Comparison of ENCODE assay signal across 19 mouse cellular contexts in genomic region chr7:65381896-65382295, GRCm38 (mm10).
A peak's percentile ranks its signal among the peaks of the same experiment; 100 is the strongest.
DNase-seq lines count a peak whose midpoint lies in the region; ATAC-seq and TF ChIP-seq lines count a peak whose summit lies in the region.
"Had no signal": no experiment of that assay in that cellular context is flagged by ENCODE, and none has a peak within 500 bp of the region (broad histone marks: within the 10 kb centered on the region; RNA-seq: fewer than 3 reads in every experiment).

No protein-coding gene starts in this region.

- WGBS in heart, adult 2 months, result 39% methylated on average over 6 of the region's 6 CpGs
- 45% methylated on average over 6 of the region's 6 CpGs for WGBS in heart, embryonic 12.5 days
- WGBS in lung, embryonic 14.5 days, result 35% methylated on average over 6 of the region's 6 CpGs
- WGBS in heart, embryonic 16.5 days, result 42% methylated on average over 6 of the region's 6 CpGs

- ATAC-seq in heart, embryonic 12.5 days (ENCODE audit: insufficient number of reproducible peaks, low FRiP score), result no peak
- no peak for ATAC-seq in lung, embryonic 14.5 days (ENCODE audit: insufficient read depth)
- no peak; the same call in 1 of the 2 replicates for ATAC-seq in heart, embryonic 16.5 days (replicated peaks; ENCODE audit: extremely low read depth, insufficient read depth, low FRiP score)
- ATAC-seq: forebrain, postnatal 0 days; intestine, embryonic 15.5 days had no signal

- intact Hi-C loops in heart, adult 2 months (cut with DNase I), result loop anchor here (1.0 to 5.0 kb wide), 2 partner anchors 9 to 35 kb away; no protein-coding TSS in a partner anchor

- 0 out of 2 replicates have a peak overlapping the region, but pooled peaks have one; percentile 31 for H3K9ac ChIP-seq in heart, adult 2 months (ENCODE audit: low read depth, low read length)
- no peak overlapping the region for H3K9ac ChIP-seq in heart, embryonic 12.5 days
- no peak overlapping the region for H3K9ac ChIP-seq in lung, embryonic 14.5 days
- no peak overlapping the region for H3K9ac ChIP-seq in heart, embryonic 16.5 days (ENCODE audit: low read length)
- H3K9ac ChIP-seq: forebrain, postnatal 0 days; hindbrain, embryonic 12.5 days; intestine, embryonic 15.5 days; liver, embryonic 15.5 days; midbrain, embryonic 12.5 days; neural tube, embryonic 13.5 days had no signal

- peak; percentile 69; the same call in 1 of the 2 replicates for TF ChIP-seq EP300 in heart, adult 2 months (IDR thresholded peaks at IDR 0.05; ENCODE audit: insufficient read depth, low read depth, low read length)

- no peaks in the 10 kb centered on the region for H3K27me3 ChIP-seq in heart, adult 2 months (ENCODE audit: control insufficient read depth, insufficient read depth, low read length)
- H3K27me3 ChIP-seq in heart, embryonic 12.5 days (replicated peaks), result no peaks in the 10 kb centered on the region
- H3K27me3 ChIP-seq in lung, embryonic 14.5 days (ENCODE audit: insufficient read depth, low read length), result no peaks in the 10 kb centered on the region
- H3K27me3 ChIP-seq in heart, embryonic 16.5 days (ENCODE audit: control insufficient read depth, insufficient read depth, low read length), result no peaks in the 10 kb centered on the region
- H3K27me3 ChIP-seq: hindbrain, embryonic 12.5 days; intestine, embryonic 15.5 days; midbrain, embryonic 12.5 days; neural tube, embryonic 13.5 days had no signal

- H3K4me2 ChIP-seq in heart, embryonic 12.5 days, result no peak overlapping the region
- H3K4me2 ChIP-seq in lung, embryonic 14.5 days, result peak overlapping the region; percentile 4; the same call in 1 of the 2 replicates
- H3K4me2 ChIP-seq in heart, embryonic 16.5 days (ENCODE audit: low read depth, low read length), result no peak overlapping the region
- H3K4me2 ChIP-seq: hindbrain, embryonic 12.5 days; intestine, embryonic 15.5 days; liver, embryonic 15.5 days; midbrain, embryonic 12.5 days; neural tube, embryonic 13.5 days had no signal

- TF ChIP-seq CTCF in heart, adult 2 months (IDR thresholded peaks at IDR 0.05), result no peak
- no peak for TF ChIP-seq CTCF in lung, embryonic 14.5 days (IDR thresholded peaks at IDR 0.05; ENCODE audit: low read depth)
- no peak for TF ChIP-seq CTCF in cortical plate, adult 2 months (IDR thresholded peaks at IDR 0.05; ENCODE audit: extremely low read depth, insufficient read depth, low read length)

- H3K4me3 ChIP-seq in heart, adult 2 months, result no peak overlapping the region
- no peak overlapping the region for H3K4me3 ChIP-seq in heart, embryonic 12.5 days
- H3K4me3 ChIP-seq in lung, embryonic 14.5 days (ENCODE audit: low read depth, low read length), result no peak overlapping the region
- H3K4me3 ChIP-seq in cortical plate, adult 2 months (ENCODE audit: insufficient read depth, low read length), result no peak overlapping the region
- H3K4me3 ChIP-seq in heart, embryonic 16.5 days (ENCODE audit: low read length), result no peak overlapping the region
- H3K4me3 ChIP-seq: hindbrain, embryonic 12.5 days; intestine, embryonic 15.5 days; liver, embryonic 15.5 days; midbrain, embryonic 12.5 days; neural tube, embryonic 13.5 days had no signal

- H3K79me2 ChIP-seq in heart, adult 2 months (replicated peaks; ENCODE audit: control insufficient read depth, insufficient read depth, low read length), result no peaks in the 10 kb centered on the region

- 0 out of 2 replicates have a peak, but pooled peaks cover 2% of the 10 kb centered on the region for H3K36me3 ChIP-seq in heart, adult 2 months (ENCODE audit: control insufficient read depth, insufficient read depth, low read length)
- H3K36me3 ChIP-seq in heart, embryonic 12.5 days, result no peaks in the 10 kb centered on the region
- no peaks in the 10 kb centered on the region for H3K36me3 ChIP-seq in lung, embryonic 14.5 days (ENCODE audit: insufficient read depth)
- no peaks in the 10 kb centered on the region for H3K36me3 ChIP-seq in heart, embryonic 16.5 days (ENCODE audit: control insufficient read depth, insufficient read depth)
- H3K36me3 ChIP-seq: hindbrain, embryonic 12.5 days; intestine, embryonic 15.5 days; liver, embryonic 15.5 days; midbrain, embryonic 12.5 days; neural tube, embryonic 13.5 days had no signal

- DNase-seq in heart, adult 2 months, result peak; percentile 35 to 46
- DNase-seq in lung, embryonic 14.5 days, result no peak
- no peak for DNase-seq in lung, postnatal 10 days
- DNase-seq in kidney, postnatal 36 days, result no peak
- DNase-seq in urinary bladder, postnatal 10 days (ENCODE audit: low spot score), result no peak
- DNase-seq: B cell, adult 2 months; cerebellum, adult 9-11 months; embryo, embryonic 11 days; forebrain, postnatal 0 days; kidney, adult 9 months; thymus, postnatal 14 days had no signal

- 0 out of 2 replicates have a peak, but pooled peaks have one; percentile 12 for TF ChIP-seq POLR2A in heart, adult 2 months (IDR thresholded peaks at IDR 0.05; ENCODE audit: insufficient read depth, low read depth, low read length)
- TF ChIP-seq POLR2A in cortical plate, adult 2 months (IDR thresholded peaks at IDR 0.05; ENCODE audit: extremely low read depth, insufficient read depth, low read length), result no peak

- H3K27ac ChIP-seq in heart, adult 2 months, result peak overlapping the region; percentile 88
- no peak overlapping the region for H3K27ac ChIP-seq in heart, embryonic 12.5 days (ENCODE audit: poor library complexity, severe bottlenecking)
- peak overlapping the region; percentile 20; the same call in 1 of the 2 replicates for H3K27ac ChIP-seq in lung, embryonic 14.5 days (ENCODE audit: low read depth)
- peak overlapping the region; percentile 67; the same call in 1 of the 2 replicates for H3K27ac ChIP-seq in cortical plate, adult 2 months (ENCODE audit: insufficient read depth, low read length)
- peak overlapping the region; percentile 62; the same call in 1 of the 2 replicates for H3K27ac ChIP-seq in heart, embryonic 16.5 days (ENCODE audit: low read length)
- H3K27ac ChIP-seq: hindbrain, embryonic 12.5 days; intestine, embryonic 15.5 days; liver, embryonic 15.5 days; midbrain, embryonic 12.5 days; neural tube, embryonic 13.5 days had no signal

- H3K4me1 ChIP-seq in heart, adult 2 months (ENCODE audit: control insufficient read depth, insufficient read depth, low read length), result peaks cover 16% of the 10 kb centered on the region
- H3K4me1 ChIP-seq in heart, embryonic 12.5 days (replicated peaks), result peaks cover 28% of the 10 kb centered on the region
- H3K4me1 ChIP-seq in lung, embryonic 14.5 days (ENCODE audit: insufficient read depth), result no peaks in the 10 kb centered on the region; the same call in 1 of the 2 replicates
- peaks cover 20% of the 10 kb centered on the region for H3K4me1 ChIP-seq in cortical plate, adult 2 months (ENCODE audit: control insufficient read depth, insufficient read depth, low read length)
- H3K4me1 ChIP-seq in heart, embryonic 16.5 days (ENCODE audit: control insufficient read depth, insufficient read depth, low read length), result peaks cover 15% of the 10 kb centered on the region
- H3K4me1 ChIP-seq: intestine, embryonic 15.5 days; midbrain, embryonic 12.5 days had no signal

- H3K9me3 ChIP-seq in heart, embryonic 12.5 days (replicated peaks), result no peaks in the 10 kb centered on the region
- H3K9me3 ChIP-seq in lung, embryonic 14.5 days (ENCODE audit: low read depth, low read length), result no peaks in the 10 kb centered on the region
- no peaks in the 10 kb centered on the region for H3K9me3 ChIP-seq in heart, embryonic 16.5 days (replicated peaks; ENCODE audit: control insufficient read depth, low read length)
- H3K9me3 ChIP-seq: hindbrain, embryonic 12.5 days; intestine, embryonic 15.5 days; liver, embryonic 15.5 days; midbrain, embryonic 12.5 days; neural tube, embryonic 13.5 days had no signal

Comparison
In these comparisons a context has a peak if more than half of its experiments do, and no peak if none do; other contexts are left out.
1. DNase-seq: peak in heart, adult 2 months (2 of 2); none in lung, embryonic 14.5 days (single experiment), lung, postnatal 10 days (single experiment), kidney, postnatal 36 days (0 of 2) and urinary bladder, postnatal 10 days (single experiment).